Mouse (Mus musculus) T-helper 1 cell (primary cell): ENCODE results near the gene Skp2.

ENCODE experiments used
- in situ Hi-C: fragments of 300-600 bp; cut with MboI, MseI; formaldehyde crosslinking; loops from one replicate; pipeline ENCODE4 v1.15.1; 2025; ENCODE audit warnings: high pct_unique_total_duplicates

Skp2 gene

DNA sequence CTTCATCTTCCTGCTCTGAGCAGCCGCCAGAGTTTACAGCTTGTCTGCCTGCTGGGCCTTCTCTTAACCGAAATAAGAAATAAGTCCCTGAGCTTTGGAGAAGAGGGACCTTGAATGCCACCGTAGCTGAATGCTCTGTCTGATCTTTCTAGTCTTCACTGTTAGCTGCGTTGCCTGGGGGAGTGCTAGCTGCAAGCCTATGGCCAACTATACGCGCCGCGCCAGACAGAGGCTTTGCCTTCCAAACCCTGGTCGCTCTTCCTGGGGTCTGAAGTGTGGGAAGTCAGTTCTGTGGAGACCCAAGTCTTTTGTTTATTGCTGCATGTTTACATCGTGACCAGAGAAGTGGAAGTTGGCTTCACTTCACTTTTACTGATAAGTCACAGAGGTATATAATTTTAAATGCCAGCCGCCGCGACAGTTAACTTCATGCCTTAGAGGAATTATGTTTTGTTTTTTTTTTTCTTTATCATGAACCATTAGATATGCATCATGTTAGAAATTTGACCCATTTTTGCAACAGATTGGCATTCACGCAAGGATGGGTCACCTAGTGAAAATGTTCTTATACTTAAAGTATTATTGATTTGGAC is 79.5 kb downstream of the Skp2 start:
- in situ Hi-C loops = loop anchor here (5.0 to 10.0 kb wide), 4 partner anchors 42 to 631 kb away; partner anchors contain the start of genes Lmbrd2 and Nipbl

DNA sequence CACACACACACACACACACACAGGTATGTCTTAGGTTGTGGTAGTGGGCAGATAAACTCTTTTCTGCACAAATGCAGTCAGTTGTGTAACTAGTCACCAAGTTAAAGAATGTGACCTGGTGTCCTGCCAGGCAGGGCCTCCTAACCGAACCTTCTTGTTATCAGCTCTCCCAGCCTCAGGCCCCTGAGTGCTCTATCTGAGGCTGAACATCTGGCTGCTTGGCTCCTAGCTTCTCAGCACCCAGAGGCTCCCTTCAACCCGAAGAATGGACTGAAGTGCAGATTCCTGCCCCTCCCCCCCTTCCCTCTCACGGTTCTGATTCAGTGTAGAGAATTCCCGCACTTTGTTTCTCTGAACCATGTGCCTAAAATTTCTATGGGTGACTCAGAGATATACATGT is 80.6 kb downstream of the Skp2 start:
- in situ Hi-C loops = loop anchor here (5.0 to 10.0 kb wide), 4 partner anchors 43 to 630 kb away; partner anchors contain the start of genes Lmbrd2 and Nipbl

DNA sequence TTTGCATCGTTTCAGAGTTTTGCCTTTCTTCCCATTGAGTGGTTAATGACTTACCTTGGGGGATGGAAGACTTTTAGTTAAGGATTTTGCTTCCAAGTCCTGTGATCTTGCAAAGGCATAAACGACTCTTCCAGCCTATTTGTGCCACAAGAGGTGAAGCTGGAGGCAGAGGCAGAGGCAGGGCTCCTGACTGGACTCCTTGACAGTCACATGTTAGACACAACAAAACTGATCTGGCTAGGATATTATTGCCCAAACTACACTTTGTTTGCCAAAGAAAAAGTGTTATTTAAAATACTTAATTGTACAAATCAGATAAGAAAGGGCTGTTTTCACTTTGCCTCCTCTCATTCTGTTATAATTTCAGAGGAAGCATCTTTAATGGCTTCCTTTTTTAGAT is 81.1 kb downstream of the Skp2 start:
- in situ Hi-C loops = loop anchor here (10.0 kb wide), 2 partner anchors 71 to 629 kb away; partner anchors contain the start of genes Lmbrd2 and Nipbl

- in situ Hi-C loops = loop anchor here (10.0 kb wide), 2 partner anchors 71 to 629 kb away; partner anchors contain the start of genes Lmbrd2 and Nipbl
Observed at GRCm38 (mm10) chr15:9073684-9074083, 81.5 kb downstream of the Skp2 start.

GRCm38 (mm10) chr15:9073067-9073608 is 82.1 kb downstream of the Skp2 start:
- in situ Hi-C loops = loop anchor here (10.0 kb wide), 2 partner anchors 72 to 628 kb away; partner anchors contain the start of genes Lmbrd2 and Nipbl

- in situ Hi-C loops = loop anchor here (10.0 kb wide), 2 partner anchors 72 to 628 kb away; partner anchors contain the start of genes Lmbrd2 and Nipbl
Observed at GRCm38 (mm10) chr15:9072630-9073029, 82.6 kb downstream of the Skp2 start.

GRCm38 (mm10) chr15:9071556-9072544 is 83.4 kb downstream of the Skp2 start:
- in situ Hi-C loops = loop anchor here (10.0 kb wide), 2 partner anchors 73 to 627 kb away; partner anchors contain the start of genes Lmbrd2 and Nipbl

GRCm38 (mm10) chr15:9070912-9071555 is 84.2 kb downstream of the Skp2 start, which contains the start of gene Nadk2:
Gene Nadk2 (plus strand): TSS chr15:9071260.
- in situ Hi-C loops = loop anchor here (10.0 kb wide), 2 partner anchors 74 to 626 kb away; partner anchors contain the start of genes Lmbrd2 and Nipbl

- in situ Hi-C loops = loop anchor here (10.0 kb wide), 2 partner anchors 74 to 626 kb away; partner anchors contain the start of genes Lmbrd2 and Nipbl
Observed at GRCm38 (mm10) chr15:9070353-9070752, 84.9 kb downstream of the Skp2 start.

DNA sequence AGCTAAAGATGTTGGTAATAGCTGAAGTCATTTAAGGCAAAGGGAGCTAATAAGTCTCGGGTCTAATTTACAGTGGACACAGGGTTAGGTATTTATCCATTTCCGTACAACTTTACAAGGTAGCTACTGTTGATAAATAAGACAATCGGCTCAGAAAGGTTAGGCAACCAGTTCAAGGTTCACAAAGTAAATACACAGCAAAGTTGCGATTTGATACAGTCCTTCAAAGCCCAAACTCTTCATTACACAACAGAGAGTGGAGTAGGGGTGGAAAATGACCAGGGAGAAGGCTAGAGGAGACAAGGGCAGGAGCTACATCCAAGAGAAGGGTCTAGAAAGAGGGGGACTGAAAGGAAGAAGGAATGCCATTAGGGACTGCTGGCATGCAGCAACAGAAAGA is 86.3 kb downstream of the Skp2 start:
- in situ Hi-C loops = no loop called here
